8 mouse cellular contexts compared by ENCODE assay signal in the genomic region with DNA sequence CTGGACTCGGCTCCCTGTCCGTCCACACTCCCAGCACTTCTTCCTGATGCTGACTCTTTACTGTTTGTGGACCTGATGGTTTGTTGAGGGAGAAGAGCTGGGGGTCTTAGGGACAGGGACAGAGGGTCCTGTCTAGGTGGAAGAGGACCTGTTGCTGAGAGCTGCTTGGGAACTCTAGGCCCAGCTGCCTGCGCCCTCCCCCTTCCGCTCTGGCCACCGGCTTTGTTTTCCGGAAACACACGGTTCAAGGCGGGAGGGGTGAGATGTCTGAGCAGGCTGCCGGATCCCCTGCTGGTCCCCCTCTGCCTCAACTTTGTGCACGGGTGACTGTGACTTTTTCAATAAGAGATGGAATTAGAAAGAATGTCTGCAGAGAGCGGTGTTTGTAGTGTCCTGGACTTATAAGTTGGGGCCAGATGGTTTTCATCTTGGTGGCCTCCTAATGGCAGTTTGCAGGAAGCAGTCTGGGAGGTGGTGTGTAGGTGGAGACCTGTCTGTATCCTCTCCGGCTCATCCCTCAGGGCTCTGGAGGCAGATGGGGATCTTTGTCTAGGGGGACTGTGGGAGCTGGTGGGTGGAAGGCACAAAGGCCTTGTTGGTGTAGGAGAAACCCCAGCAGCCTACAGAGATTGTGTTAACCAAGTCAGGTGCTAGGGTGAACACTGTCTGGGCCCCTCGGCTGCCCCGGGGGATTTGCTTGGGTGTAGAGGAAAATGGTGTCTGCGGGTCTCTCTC. TPM values are rescaled to one million over a fixed set of nuclear protein-coding genes. Genes with fewer than 3 reads are reported as not detected.
DNase-seq lines count a peak whose midpoint lies in the region; ATAC-seq and TF ChIP-seq lines count a peak whose summit lies in the region.

No protein-coding gene starts in this region.

- peak overlapping the region; percentile 94 for H3K4me3 ChIP-seq in cortical plate, adult 2 months (ENCODE audit: insufficient read depth, low read length)
- peak overlapping the region; percentile 89 for H3K4me3 ChIP-seq in neural tube, embryonic 12.5 days

- ATAC-seq in neural tube, embryonic 12.5 days (ENCODE audit: low FRiP score, low read depth): no peak

- TF ChIP-seq CTCF in cortical plate, adult 2 months (IDR thresholded peaks at IDR 0.05; ENCODE audit: extremely low read depth, insufficient read depth, low read length): no peak

- H3K9me3 ChIP-seq in neural tube, embryonic 12.5 days: no peaks in the 10 kb centered on the region

- H3K36me3 ChIP-seq in neural tube, embryonic 12.5 days: no peaks in the 10 kb centered on the region; the same call in 1 of the 2 replicates

- peak overlapping the region; percentile 98 for H3K4me2 ChIP-seq in neural tube, embryonic 12.5 days (replicated peaks)

- no peak for TF ChIP-seq POLR2A in cortical plate, adult 2 months (IDR thresholded peaks at IDR 0.05; ENCODE audit: extremely low read depth, insufficient read depth, low read length)

- peak overlapping the region; percentile 71 for H3K27ac ChIP-seq in cortical plate, adult 2 months (ENCODE audit: insufficient read depth, low read length)
- peak overlapping the region; percentile 70 for H3K27ac ChIP-seq in neural tube, embryonic 12.5 days

- WGBS in neural tube, embryonic 12.5 days: 18% methylated on average over 15 of the region's 15 CpGs

- peaks cover 5% of the 10 kb centered on the region for H3K4me1 ChIP-seq in cortical plate, adult 2 months (ENCODE audit: control insufficient read depth, insufficient read depth, low read length)
- peaks cover 38% of the 10 kb centered on the region for H3K4me1 ChIP-seq in neural tube, embryonic 12.5 days

- DNase-seq in 3T3-L1 (ENCODE audit: low read depth, low spot score): peak; percentile 67
- peak; percentile 41 for DNase-seq in MEL-GATA-1-ER (ENCODE audit: extremely low read depth, low read depth)
- DNase-seq in heart, adult 9 months (ENCODE audit: low spot score in 2 of 2): peak; percentile 65 to 78
- DNase-seq in kidney, adult 18-20 months: peak; percentile 69
- peak; percentile 73 to 75 for DNase-seq in lung, adult 18-20 months
- DNase-seq in thymus, postnatal 4 days: peak; percentile 84

- peak overlapping the region; percentile 92 for H3K9ac ChIP-seq in neural tube, embryonic 12.5 days

- no peaks in the 10 kb centered on the region for H3K27me3 ChIP-seq in neural tube, embryonic 12.5 days (replicated peaks)

RNA-seq across cellular contexts. Expression of gene Csnk1g2, which starts 1.0 kb away (rescaled TPM):
- 294 and 314 TPM in 2 replicates for polyA plus RNA-seq in cortical plate, adult 2 months (2012; rRNA removed)
- polyA plus RNA-seq in neural tube, embryonic 12.5 days (2016; fragmentation: Nextera tagmentation; extraction: Ambion mirVana): 173 and 192 TPM in 2 replicates

RNA-seq across cellular contexts. Expression of gene Gm49322, which starts 17.8 kb away (rescaled TPM):
- 2.5 and 2.8 TPM in 2 replicates for polyA plus RNA-seq in cortical plate, adult 2 months (2012; rRNA removed)
- 3.6 and 6.0 TPM in 2 replicates for polyA plus RNA-seq in neural tube, embryonic 12.5 days (2016; fragmentation: Nextera tagmentation; extraction: Ambion mirVana)

RNA-seq across cellular contexts. Expression of gene Adat3, which starts 20.9 kb away (rescaled TPM):
- 4.0 and 4.3 TPM in 2 replicates for polyA plus RNA-seq in cortical plate, adult 2 months (2012; rRNA removed)
- polyA plus RNA-seq in neural tube, embryonic 12.5 days (2016; fragmentation: Nextera tagmentation; extraction: Ambion mirVana): 5.4 and 6.7 TPM in 2 replicates

RNA-seq across cellular contexts. Expression of gene Scamp4, which starts 21.0 kb away (rescaled TPM):
- polyA plus RNA-seq in cortical plate, adult 2 months (2012; rRNA removed): 63.2 and 63.9 TPM in 2 replicates
- polyA plus RNA-seq in neural tube, embryonic 12.5 days (2016; fragmentation: Nextera tagmentation; extraction: Ambion mirVana): 60.8 and 63.9 TPM in 2 replicates

RNA-seq across cellular contexts. Expression of gene Btbd2, which starts 33.2 kb away (rescaled TPM):
- 98.8 and 102 TPM in 2 replicates for polyA plus RNA-seq in cortical plate, adult 2 months (2012; rRNA removed)
- polyA plus RNA-seq in neural tube, embryonic 12.5 days (2016; fragmentation: Nextera tagmentation; extraction: Ambion mirVana): 92.8 and 100 TPM in 2 replicates
